Comparison of ENCODE assay signal across 22 mouse cellular contexts in genomic region chr17:25681636-25682035, GRCm38 (mm10). TPM values are rescaled to one million over a fixed set of nuclear protein-coding genes. Genes with fewer than 3 reads are reported as not detected.
"Had no signal": no experiment of that assay in that cellular context is flagged by ENCODE, and none has a peak within 500 bp of the region (broad histone marks: within the 10 kb centered on the region; RNA-seq: fewer than 3 reads in every experiment).

No protein-coding gene starts in this region.

- H3K27ac ChIP-seq: intestine, embryonic 15.5 days; kidney, postnatal 0 days; limb, embryonic 12.5 days; limb, embryonic 15.5 days; liver, embryonic 14.5 days; macrophage; midbrain, embryonic 13.5 days; stomach, embryonic 15.5 days had no signal

- ATAC-seq: intestine, embryonic 15.5 days; liver, postnatal 0 days; lung, postnatal 0 days; midbrain, embryonic 13.5 days had no signal

- H3K27me3 ChIP-seq: intestine, embryonic 15.5 days; stomach, embryonic 15.5 days had no signal

- H3K36me3 ChIP-seq: intestine, embryonic 15.5 days; limb, embryonic 12.5 days; limb, embryonic 15.5 days; midbrain, embryonic 13.5 days; stomach, embryonic 15.5 days had no signal

- H3K4me2 ChIP-seq: intestine, embryonic 15.5 days; limb, embryonic 12.5 days; limb, embryonic 15.5 days; liver, embryonic 11.5 days; lung, embryonic 14.5 days; midbrain, embryonic 13.5 days; stomach, embryonic 15.5 days had no signal

- H3K9ac ChIP-seq: intestine, embryonic 15.5 days; limb, embryonic 12.5 days; limb, embryonic 15.5 days; liver, embryonic 14.5 days; liver, postnatal 0 days; lung, embryonic 14.5 days; midbrain, embryonic 13.5 days; stomach, embryonic 15.5 days had no signal

- H3K4me1 ChIP-seq: intestine, embryonic 15.5 days; stomach, embryonic 15.5 days had no signal

- H3K9me3 ChIP-seq: limb, embryonic 12.5 days; limb, embryonic 15.5 days; midbrain, embryonic 13.5 days; stomach, embryonic 15.5 days had no signal

- DNase-seq: kidney, adult 11 months; kidney, adult 9 months; left cerebral cortex, postnatal 4 days; liver, postnatal 0 days; lung, embryonic 14.5 days; right cerebral cortex, postnatal 25 days; spleen, adult 18-20 months; thymus, postnatal 25 days had no signal

- H3K4me3 ChIP-seq: intestine, embryonic 15.5 days; limb, embryonic 12.5 days; limb, embryonic 15.5 days; midbrain, embryonic 13.5 days; stomach, embryonic 15.5 days had no signal

RNA-seq across cellular contexts. Expression of gene Gng13, which starts 35.3 kb away (rescaled TPM):
- total RNA-seq: megakaryocyte, adult 5-6 weeks had no signal
- polyA plus RNA-seq: liver, embryonic 14.5 days; macrophage had no signal

RNA-seq across cellular contexts. Expression of gene Mslnl, which starts 54.2 kb away (rescaled TPM):
- total RNA-seq: left cerebral cortex, postnatal 14 days; left cerebral cortex, postnatal 4 days; midbrain, postnatal 0 days had no signal
- polyA plus RNA-seq: intestine, embryonic 15.5 days; kidney, postnatal 0 days; limb, embryonic 12.5 days; liver, embryonic 11.5 days; liver, embryonic 14.5 days; liver, postnatal 0 days; macrophage; midbrain, embryonic 13.5 days; midbrain, postnatal 0 days; neural tube, embryonic 14.5 days; stomach, embryonic 15.5 days had no signal
